Mouse (Mus musculus): ENCODE data around the gene Ice1.

DNA sequence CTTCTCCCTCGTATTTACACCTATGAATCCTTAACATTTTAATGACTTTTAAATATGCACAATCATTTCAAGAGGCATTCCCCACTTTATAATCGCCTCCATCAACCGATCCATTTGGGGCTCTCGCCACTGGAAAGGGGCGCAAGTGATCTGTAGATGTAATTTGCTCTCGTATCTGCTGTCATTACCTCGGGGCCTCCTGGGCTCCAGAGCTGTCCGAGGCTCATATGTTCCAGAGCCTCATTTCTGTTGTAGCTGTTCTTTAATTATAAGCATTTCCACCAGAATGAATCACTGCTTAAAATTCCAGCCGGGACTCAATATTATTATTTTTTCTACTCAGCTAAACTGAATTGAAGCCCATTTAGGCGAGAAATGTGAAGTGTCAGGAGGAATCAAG is 104.7 kb downstream of the Ice1 start:
- no peak for TF ChIP-seq MAFK (IDR thresholded peaks at IDR 0.05; ENCODE audit: insufficient read depth, low read depth, low read length)
- no peak for TF ChIP-seq CHD2 (IDR thresholded peaks at IDR 0.05; ENCODE audit: low read depth, low read length)
- no peak for TF ChIP-seq HCFC1 (IDR thresholded peaks at IDR 0.05; ENCODE audit: borderline replicate concordance, insufficient read depth, low read length)
